ENCODE assay signal across 9 mouse cellular contexts in genomic region chr4:57901210-57901609, GRCm38 (mm10). TPM values are rescaled to one million over a fixed set of nuclear protein-coding genes. Genes with fewer than 3 reads are reported as not detected.
DNase-seq lines count a peak whose midpoint lies in the region; ATAC-seq and TF ChIP-seq lines count a peak whose summit lies in the region.
"Had no signal": no experiment of that assay in that cellular context is flagged by ENCODE, and none has a peak within 500 bp of the region (broad histone marks: within the 10 kb centered on the region; RNA-seq: fewer than 3 reads in every experiment).

No protein-coding gene starts in this region.

- H3K4me1 ChIP-seq in embryonic facial prominence, embryonic 14.5 days (ENCODE audit: control insufficient read depth, insufficient read depth, low read length): peaks cover 2% of the 10 kb centered on the region; the same call in 1 of the 2 replicates
- no peaks in the 10 kb centered on the region for H3K4me1 ChIP-seq in kidney, postnatal 0 days (replicated peaks; ENCODE audit: insufficient read depth, low read length)
- no peaks in the 10 kb centered on the region for H3K4me1 ChIP-seq in midbrain, embryonic 14.5 days (ENCODE audit: control insufficient read depth, insufficient read depth, low read length)

- WGBS in embryonic facial prominence, embryonic 14.5 days: 15% methylated on average over 4 of the region's 4 CpGs
- 6% methylated on average over 4 of the region's 4 CpGs for WGBS in kidney, postnatal 0 days
- 8% methylated on average over 4 of the region's 4 CpGs for WGBS in midbrain, embryonic 14.5 days

- no peaks in the 10 kb centered on the region for H3K27me3 ChIP-seq in embryonic facial prominence, embryonic 14.5 days (replicated peaks; ENCODE audit: control insufficient read depth, insufficient read depth, low read length)
- no peaks in the 10 kb centered on the region for H3K27me3 ChIP-seq in kidney, postnatal 0 days (ENCODE audit: insufficient read depth, low read length)
- H3K27me3 ChIP-seq in midbrain, embryonic 14.5 days (ENCODE audit: control insufficient read depth, insufficient read depth, low read length): no peaks in the 10 kb centered on the region
- H3K27me3 ChIP-seq: limb, embryonic 12.5 days had no signal

- H3K4me3 ChIP-seq in embryonic facial prominence, embryonic 14.5 days (ENCODE audit: low read depth, low read length): no peak overlapping the region
- no peak overlapping the region for H3K4me3 ChIP-seq in kidney, postnatal 0 days (replicated peaks; ENCODE audit: low read depth, low read length)
- no peak overlapping the region for H3K4me3 ChIP-seq in midbrain, embryonic 14.5 days (replicated peaks; ENCODE audit: low read depth, low read length)
- H3K4me3 ChIP-seq: limb, embryonic 12.5 days had no signal

- peak; percentile 46 to 62 for DNase-seq in heart, postnatal 10 days
- DNase-seq in heart, adult 11 months: no peak
- peak; percentile 54 for DNase-seq in A20 (ENCODE audit: low read depth, low spot score)
- DNase-seq in R1 (ENCODE audit: low read depth, low spot score): peak; percentile 65
- DNase-seq in embryonic facial prominence, embryonic 14.5 days (ENCODE audit: low spot score): peak; percentile 63
- DNase-seq in kidney, postnatal 0 days (ENCODE audit: low spot score): peak; percentile 77
- DNase-seq in midbrain, embryonic 14.5 days: peak; percentile 80
- no peak for DNase-seq in left cerebral cortex, postnatal 36 days (ENCODE audit: low spot score in 2 of 2)

- no peak overlapping the region for H3K4me2 ChIP-seq in embryonic facial prominence, embryonic 14.5 days (ENCODE audit: low read depth, low read length)
- no peak overlapping the region for H3K4me2 ChIP-seq in kidney, postnatal 0 days (ENCODE audit: low read length)
- H3K4me2 ChIP-seq in midbrain, embryonic 14.5 days (ENCODE audit: low read length): no peak overlapping the region
- H3K4me2 ChIP-seq: limb, embryonic 12.5 days had no signal

- intact Hi-C loops in heart, postnatal 10 days (cut with DNase I): loop anchor here (1.0 to 10.0 kb wide), 3 partner anchors 178 to 529 kb away; no protein-coding TSS in a partner anchor
- intact Hi-C loops in left cerebral cortex, postnatal 36 days (cut with DNase I): loop anchor here (2.0 kb wide), 2 partner anchors 178 to 350 kb away; no protein-coding TSS in a partner anchor

- no peaks in the 10 kb centered on the region for H3K36me3 ChIP-seq in embryonic facial prominence, embryonic 14.5 days (ENCODE audit: control insufficient read depth, insufficient read depth, low read length)
- H3K36me3 ChIP-seq in kidney, postnatal 0 days (ENCODE audit: insufficient read depth, low read length): no peaks in the 10 kb centered on the region
- H3K36me3 ChIP-seq in midbrain, embryonic 14.5 days (ENCODE audit: control insufficient read depth, insufficient read depth, low read length): no peaks in the 10 kb centered on the region

- TF ChIP-seq CTCF in kidney, postnatal 0 days (IDR thresholded peaks at IDR 0.05; ENCODE audit: low read depth): peak; percentile 90

- H3K9ac ChIP-seq in embryonic facial prominence, embryonic 14.5 days (ENCODE audit: low read depth, low read length): no peak overlapping the region
- no peak overlapping the region for H3K9ac ChIP-seq in kidney, postnatal 0 days (ENCODE audit: low read depth, low read length)
- H3K9ac ChIP-seq in midbrain, embryonic 14.5 days (replicated peaks; ENCODE audit: low read length): no peak overlapping the region
- H3K9ac ChIP-seq: limb, embryonic 12.5 days had no signal

- no peaks in the 10 kb centered on the region for H3K9me3 ChIP-seq in embryonic facial prominence, embryonic 14.5 days (ENCODE audit: control insufficient read depth, low read length)
- no peaks in the 10 kb centered on the region for H3K9me3 ChIP-seq in kidney, postnatal 0 days (replicated peaks; ENCODE audit: low read length)
- no peaks in the 10 kb centered on the region for H3K9me3 ChIP-seq in midbrain, embryonic 14.5 days (ENCODE audit: control insufficient read depth, low read length)
- H3K9me3 ChIP-seq: limb, embryonic 12.5 days had no signal

- H3K27ac ChIP-seq in embryonic facial prominence, embryonic 14.5 days (replicated peaks; ENCODE audit: low read depth, low read length): no peak overlapping the region
- no peak overlapping the region for H3K27ac ChIP-seq in kidney, postnatal 0 days
- H3K27ac ChIP-seq in midbrain, embryonic 14.5 days (replicated peaks; ENCODE audit: low read depth, low read length): no peak overlapping the region
- H3K27ac ChIP-seq: limb, embryonic 12.5 days had no signal

- ATAC-seq in embryonic facial prominence, embryonic 14.5 days (ENCODE audit: low read depth): no peak; the same call in 1 of the 2 replicates
- ATAC-seq in kidney, postnatal 0 days (replicated peaks; ENCODE audit: low FRiP score, low read depth): no peak
- ATAC-seq in midbrain, embryonic 14.5 days (ENCODE audit: low FRiP score, low TSS enrichment): 0 out of 2 replicates have a peak, but pooled peaks have one; percentile 41

RNA-seq across cellular contexts. Expression of gene D630039A03Rik, which starts 14.9 kb away (rescaled TPM):
- total RNA-seq in heart, postnatal 10 days (2021): under 1 TPM; 0.19 to 0.20 TPM
- 0.19 and 0.42 TPM in 2 replicates for polyA plus RNA-seq in embryonic facial prominence, embryonic 14.5 days (2014; fragmentation: Nextera tagmentation; extraction: Ambion mirVana)
- 2.3 and 2.7 TPM in 2 replicates for polyA plus RNA-seq in kidney, postnatal 0 days (2015; fragmentation: Nextera tagmentation; extraction: Ambion mirVana)
- 0.09 TPM in 1 of 2 replicates, not detected in the other for polyA plus RNA-seq in midbrain, embryonic 14.5 days (2014; fragmentation: Nextera tagmentation; extraction: Ambion mirVana)
- total RNA-seq in left cerebral cortex, postnatal 36 days (2021): under 1 TPM; 0.15 to 0.18 TPM

RNA-seq across cellular contexts. Expression of gene Txn1, which starts 55.0 kb away (rescaled TPM):
- 100 to 1,000 TPM; 161 to 178 TPM for total RNA-seq in heart, postnatal 10 days (2021)
- polyA plus RNA-seq in embryonic facial prominence, embryonic 14.5 days (2014; fragmentation: Nextera tagmentation; extraction: Ambion mirVana): 367 and 373 TPM in 2 replicates
- polyA plus RNA-seq in kidney, postnatal 0 days (2015; fragmentation: Nextera tagmentation; extraction: Ambion mirVana): 483 and 497 TPM in 2 replicates
- polyA plus RNA-seq in midbrain, embryonic 14.5 days (2014; fragmentation: Nextera tagmentation; extraction: Ambion mirVana): 282 and 334 TPM in 2 replicates
- 100 to 1,000 TPM in 1 of 2 experiments, 10 to 100 TPM in 1; 97.6 to 113 TPM for total RNA-seq in left cerebral cortex, postnatal 36 days (2021)

Comparison
In these comparisons a context has a peak if more than half of its experiments do, and no peak if none do; other contexts are left out.
1. DNase-seq: peak in heart, postnatal 10 days (2 of 2), A20 (single experiment), R1 (single experiment), embryonic facial prominence, embryonic 14.5 days (single experiment), kidney, postnatal 0 days (single experiment) and midbrain, embryonic 14.5 days (single experiment); none in heart, adult 11 months (single experiment) and left cerebral cortex, postnatal 36 days (0 of 2).